Mouse (Mus musculus): ENCODE data around the gene Igsf3.

DNA sequence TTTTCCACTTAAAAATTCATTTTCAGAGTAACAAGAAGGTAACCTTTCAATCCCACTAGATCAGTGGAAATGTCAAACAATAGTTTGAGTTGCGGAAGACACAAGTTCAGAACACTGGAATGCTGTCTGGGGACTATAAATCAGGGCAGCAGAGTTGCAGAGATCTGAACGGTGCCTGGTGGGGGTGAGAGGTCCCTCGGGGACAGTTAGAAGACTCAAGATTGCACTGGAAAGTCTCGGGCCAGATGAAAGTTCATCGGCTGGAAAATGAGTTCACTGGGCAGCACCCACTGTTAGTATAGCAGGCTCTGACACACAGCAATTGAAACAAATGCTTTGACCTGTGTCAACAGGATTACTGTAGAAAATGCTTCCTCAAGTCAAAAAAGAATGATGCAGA, 24.6 kb downstream of the Igsf3 start:
- TF ChIP-seq GATA1 (IDR thresholded peaks at IDR 0.05; ENCODE audit: low read length) (no peak), TAL1 (IDR thresholded peaks at IDR 0.05; ENCODE audit: low read length) (no peak)
